Comparison of ENCODE assay signal across 9 mouse cellular contexts in genomic region chr11:54801791-54802558, GRCm38 (mm10). TPM values are rescaled to one million over a fixed set of nuclear protein-coding genes. Genes with fewer than 3 reads are reported as not detected.
DNase-seq lines count a peak whose midpoint lies in the region; ATAC-seq lines count a peak whose summit lies in the region.
"Had no signal": no experiment of that assay in that cellular context is flagged by ENCODE, and none has a peak within 500 bp of the region (broad histone marks: within the 10 kb centered on the region; RNA-seq: fewer than 3 reads in every experiment).

No protein-coding gene starts in this region.

- H3K9me3 ChIP-seq in forebrain, embryonic 16.5 days (ENCODE audit: control insufficient read depth, low read length) = no peaks in the 10 kb centered on the region
- H3K9me3 ChIP-seq: stomach, embryonic 15.5 days had no signal

- no peak overlapping the region for H3K4me3 ChIP-seq in forebrain, embryonic 16.5 days (replicated peaks; ENCODE audit: low read length)
- H3K4me3 ChIP-seq: stomach, embryonic 15.5 days had no signal

- peak; percentile 96 to 99 for ATAC-seq in hematopoietic stem cell, adult 5-6 weeks (replicated peaks in 1 of 2; ENCODE audit: insufficient read depth in 1 of 2, low FRiP score in 2 of 2, low TSS enrichment in 1 of 2, low read depth in 1 of 2, poor library complexity in 2 of 2, severe bottlenecking in 2 of 2)
- ATAC-seq in forebrain, embryonic 16.5 days = no peak

- no peaks in the 10 kb centered on the region for H3K27me3 ChIP-seq in forebrain, embryonic 16.5 days (replicated peaks; ENCODE audit: control insufficient read depth, insufficient read depth, low read length)
- H3K27me3 ChIP-seq: stomach, embryonic 15.5 days had no signal

- no peak overlapping the region for H3K9ac ChIP-seq in forebrain, embryonic 16.5 days (replicated peaks; ENCODE audit: low read depth, low read length)
- H3K9ac ChIP-seq: stomach, embryonic 15.5 days had no signal

- H3K4me2 ChIP-seq in forebrain, embryonic 16.5 days (ENCODE audit: low read length) = no peak overlapping the region
- H3K4me2 ChIP-seq: stomach, embryonic 15.5 days had no signal

- H3K27ac ChIP-seq in forebrain, embryonic 16.5 days (ENCODE audit: low read length) = no peak overlapping the region
- H3K27ac ChIP-seq: stomach, embryonic 15.5 days had no signal

- H3K36me3 ChIP-seq in forebrain, embryonic 16.5 days (ENCODE audit: control insufficient read depth, insufficient read depth) = no peaks in the 10 kb centered on the region
- H3K36me3 ChIP-seq: stomach, embryonic 15.5 days had no signal

- 85% methylated on average over 6 of the region's 6 CpGs for WGBS in forebrain, embryonic 16.5 days

- DNase-seq in 416B (ENCODE audit: low read depth) = peak; percentile 99
- DNase-seq in adrenal gland, adult 8-10 months = peak; percentile 48
- DNase-seq in lung, postnatal 25 days (ENCODE audit: low spot score) = peak; percentile 74
- DNase-seq in thymus, postnatal 14 days = peak; percentile 85
- DNase-seq in ovary, postnatal 10 days (ENCODE audit: low spot score) = no peak
- no peak for DNase-seq in frontal cortex, adult 2 months (ENCODE audit: extremely low spot score in 1 of 2, low spot score in 1 of 2)

- no peaks in the 10 kb centered on the region for H3K4me1 ChIP-seq in forebrain, embryonic 16.5 days (replicated peaks; ENCODE audit: control insufficient read depth, insufficient read depth, low read length)
- H3K4me1 ChIP-seq: stomach, embryonic 15.5 days had no signal

RNA-seq across cellular contexts. Expression of gene Cdc42se2, which starts 14.5 kb away (rescaled TPM):
- 10 to 100 TPM; 23.7 to 33.0 (median 28.7) TPM for total RNA-seq in adrenal gland, adult 8-10 months (2022)
- 94.8 and 117 TPM in 2 replicates for total RNA-seq in hematopoietic stem cell, adult 5-6 weeks (2017)
- polyA plus RNA-seq in frontal cortex, adult 2 months (2012; rRNA removed) = 160 and 168 TPM in 2 replicates
- polyA plus RNA-seq in forebrain, embryonic 16.5 days (2015; fragmentation: Nextera tagmentation; extraction: Ambion mirVana) = 184 and 205 TPM in 2 replicates

RNA-seq across cellular contexts. Expression of gene Lyrm7, which starts 58.7 kb away (rescaled TPM):
- total RNA-seq in adrenal gland, adult 8-10 months (2022) = 10 to 100 TPM in 2 of 4 experiments, 1 to 10 TPM in 2; 3.4 to 14.4 (median 9.6) TPM
- total RNA-seq in hematopoietic stem cell, adult 5-6 weeks (2017) = 2.5 and 3.1 TPM in 2 replicates
- polyA plus RNA-seq in frontal cortex, adult 2 months (2012; rRNA removed) = 17.0 and 18.7 TPM in 2 replicates
- polyA plus RNA-seq in forebrain, embryonic 16.5 days (2015; fragmentation: Nextera tagmentation; extraction: Ambion mirVana) = 14.2 and 17.6 TPM in 2 replicates

Comparison
In these comparisons a context has a peak if more than half of its experiments do, and no peak if none do; other contexts are left out.
1. DNase-seq: peak in 416B (single experiment), adrenal gland, adult 8-10 months (single experiment), lung, postnatal 25 days (single experiment) and thymus, postnatal 14 days (single experiment); none in ovary, postnatal 10 days (single experiment) and frontal cortex, adult 2 months (0 of 2).